Mouse (Mus musculus): ENCODE data around the gene Nkain2.

The Nkain2 gene

DNA sequence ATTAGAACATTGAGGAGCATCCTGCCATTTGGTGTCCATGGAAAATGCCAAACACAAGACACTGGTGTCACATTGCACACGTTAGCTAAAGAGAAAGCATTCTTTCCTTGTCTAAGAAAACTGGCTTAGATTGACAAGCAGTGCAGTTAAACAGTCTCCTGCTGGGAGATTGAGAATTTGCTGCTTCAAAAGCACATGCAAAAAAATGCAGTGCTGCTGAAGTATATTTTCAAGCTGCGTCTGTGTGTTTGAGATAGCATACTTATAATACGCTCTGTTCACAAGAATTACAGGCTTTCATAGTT, 313.0 kb downstream of the Nkain2 start:
- no peak for DNase-seq (ENCODE audit: low read depth, low spot score)

DNA sequence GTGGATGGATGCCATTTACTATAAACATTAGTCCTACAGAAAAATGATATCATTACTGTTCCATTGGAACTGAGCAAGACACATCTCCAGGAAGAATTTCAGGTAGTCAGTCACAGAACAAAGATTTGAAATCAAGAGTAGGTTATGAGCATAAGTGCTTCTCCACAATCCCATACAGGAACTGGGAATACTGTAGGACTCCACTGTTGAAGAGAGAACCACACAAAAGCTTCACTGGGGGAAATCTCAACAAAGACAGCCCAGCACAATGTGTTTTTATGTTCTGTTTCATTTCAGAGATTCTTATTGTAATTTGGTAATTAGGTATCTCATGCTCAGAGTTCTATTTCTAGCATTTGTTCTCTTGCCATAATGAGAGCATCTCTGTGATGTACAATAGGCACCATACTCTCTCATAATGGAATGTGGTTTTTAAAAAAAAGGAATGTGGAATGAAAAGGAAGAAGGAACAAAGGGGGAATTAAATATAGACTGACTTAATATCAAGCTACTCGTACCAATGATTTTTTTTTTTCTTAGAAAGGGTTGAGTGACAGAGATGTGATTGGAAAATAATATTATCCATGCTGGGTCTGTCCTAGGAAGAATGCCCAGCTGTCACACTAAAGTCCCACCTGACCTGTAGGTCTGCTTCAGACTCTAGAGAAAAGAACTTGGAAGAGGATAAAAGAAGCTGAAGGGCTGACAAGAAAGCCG, 313.5 kb downstream of the Nkain2 start:
- DNase-seq (ENCODE audit: low read depth, low spot score): no peak

DNA sequence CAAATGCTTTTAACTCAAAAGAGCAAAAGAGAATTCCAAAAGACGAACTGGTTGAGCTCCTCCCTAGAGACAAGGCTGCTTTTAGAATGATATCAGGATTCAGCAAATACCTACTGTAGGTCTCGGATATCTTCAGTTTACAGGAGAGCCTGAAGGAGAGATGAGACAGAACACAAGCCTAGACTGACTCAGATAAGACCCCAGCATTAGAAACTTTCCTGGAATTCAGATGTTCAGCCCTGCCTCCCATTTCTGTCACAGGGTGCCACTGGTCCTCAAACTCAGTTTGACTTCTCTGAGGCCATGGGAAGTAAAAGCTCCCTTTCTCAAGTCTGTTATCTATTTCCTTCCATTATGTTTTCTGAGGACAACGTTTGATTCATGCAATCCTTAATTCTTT, 332.6 kb downstream of the Nkain2 start:
- peak; percentile 5 for DNase-seq (ENCODE audit: low read depth, low spot score)

DNA sequence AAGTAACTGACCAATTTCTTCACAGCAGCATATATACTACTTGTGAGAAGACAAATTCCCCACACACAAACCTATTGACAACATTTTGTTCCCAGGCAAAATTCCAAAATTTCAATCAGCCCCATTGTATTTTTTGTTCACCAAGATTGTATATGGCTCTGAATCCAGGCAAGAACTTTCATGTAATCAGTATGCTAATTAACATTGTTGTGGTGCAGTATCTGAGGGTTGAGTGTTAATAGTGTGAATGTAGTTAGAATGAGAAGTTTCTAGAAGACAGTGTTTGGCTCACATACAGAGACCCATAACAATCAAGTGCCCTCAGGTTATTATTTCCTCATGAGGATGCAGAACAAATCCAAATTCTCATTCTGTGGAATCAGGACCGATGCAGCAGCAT, 354.2 kb downstream of the Nkain2 start:
- no peak for DNase-seq (ENCODE audit: low read depth, low spot score)

DNA sequence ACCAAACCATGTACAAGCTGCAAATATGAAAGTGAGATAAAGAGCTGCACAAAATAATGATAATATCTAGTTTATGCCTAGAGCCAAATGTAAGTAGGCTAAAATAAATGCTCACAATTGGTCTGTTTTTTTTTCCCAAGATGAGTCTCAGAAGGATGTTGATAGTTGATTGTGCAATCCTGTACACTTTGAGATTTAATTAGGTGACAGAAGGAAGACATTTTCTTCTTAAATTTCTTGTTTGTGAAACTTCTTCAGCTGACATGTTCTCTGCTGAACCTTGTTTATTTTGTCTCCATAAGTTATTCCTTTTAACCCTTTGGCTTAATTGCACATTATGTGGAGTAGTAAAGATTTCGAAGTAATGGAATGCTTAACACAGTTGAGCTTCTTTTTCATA, 379.4 kb downstream of the Nkain2 start:
- no peak for DNase-seq (ENCODE audit: low read depth, low spot score)

DNA sequence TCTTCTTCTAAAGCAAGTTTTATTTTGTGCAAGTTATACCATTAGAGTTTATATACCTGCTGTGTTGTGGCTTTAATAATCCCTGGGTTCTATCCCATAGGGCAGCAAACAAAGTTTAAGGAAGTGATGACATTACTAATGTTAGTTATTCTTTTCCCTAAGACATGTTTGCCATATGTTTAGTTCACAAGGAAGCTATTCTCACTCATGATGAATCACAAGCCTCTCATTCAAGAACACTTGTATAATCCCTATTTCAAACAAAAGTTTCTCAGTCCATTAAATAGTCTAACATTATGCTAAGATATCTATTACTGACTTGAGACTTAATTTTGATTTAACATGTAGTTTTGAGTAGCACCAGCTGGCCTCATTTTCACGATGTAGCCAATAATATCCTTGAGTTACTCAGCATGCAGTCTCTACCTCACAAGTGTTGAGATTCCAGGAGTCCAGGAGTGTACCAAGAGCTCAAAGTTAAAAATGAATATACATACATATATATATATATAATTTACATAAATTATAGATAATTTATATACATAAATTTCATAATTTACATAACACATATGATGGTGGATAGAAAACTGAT, 395.6 kb downstream of the Nkain2 start:
- DNase-seq (ENCODE audit: low read depth, low spot score): no peak

DNA sequence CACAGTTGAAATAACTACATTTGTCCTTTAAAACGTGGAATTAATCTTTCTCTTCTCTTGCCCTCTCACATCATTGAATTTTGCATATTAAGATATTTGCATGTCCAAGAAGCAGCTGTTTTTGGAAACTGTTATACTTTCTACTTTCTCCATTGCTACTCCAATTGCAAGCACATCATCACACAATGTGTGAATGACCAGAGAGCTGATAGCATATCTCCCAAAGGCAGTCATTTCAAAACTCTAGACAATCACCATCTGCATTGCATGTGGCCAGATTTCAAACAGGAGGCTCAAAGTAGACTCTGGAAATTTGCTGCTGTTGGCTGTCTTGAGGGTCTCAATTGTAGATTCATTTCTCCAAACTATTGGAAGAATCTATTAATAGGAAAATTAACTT, 396.7 kb downstream of the Nkain2 start:
- no peak for DNase-seq (ENCODE audit: low read depth, low spot score)

DNA sequence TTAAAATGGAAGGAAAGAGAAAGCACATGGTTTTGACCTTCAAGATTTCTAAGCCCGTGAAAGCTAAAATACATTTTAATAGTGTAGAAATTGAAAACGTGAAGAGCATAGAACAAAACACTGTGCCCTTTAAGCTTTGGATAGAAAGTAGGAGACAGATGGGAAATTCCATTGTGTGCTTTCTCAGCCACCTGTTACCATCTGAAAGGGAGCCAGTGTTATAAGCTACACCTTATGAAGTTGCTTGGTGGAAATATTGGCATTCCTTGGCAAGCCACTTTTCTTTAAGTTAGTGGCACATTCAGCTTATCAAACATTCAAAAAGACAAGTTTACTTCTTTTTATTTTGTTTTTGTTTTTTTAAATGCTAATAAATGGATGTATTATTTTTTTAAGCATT, 427.5 kb downstream of the Nkain2 start:
- DNase-seq (ENCODE audit: low read depth, low spot score): no peak

DNA sequence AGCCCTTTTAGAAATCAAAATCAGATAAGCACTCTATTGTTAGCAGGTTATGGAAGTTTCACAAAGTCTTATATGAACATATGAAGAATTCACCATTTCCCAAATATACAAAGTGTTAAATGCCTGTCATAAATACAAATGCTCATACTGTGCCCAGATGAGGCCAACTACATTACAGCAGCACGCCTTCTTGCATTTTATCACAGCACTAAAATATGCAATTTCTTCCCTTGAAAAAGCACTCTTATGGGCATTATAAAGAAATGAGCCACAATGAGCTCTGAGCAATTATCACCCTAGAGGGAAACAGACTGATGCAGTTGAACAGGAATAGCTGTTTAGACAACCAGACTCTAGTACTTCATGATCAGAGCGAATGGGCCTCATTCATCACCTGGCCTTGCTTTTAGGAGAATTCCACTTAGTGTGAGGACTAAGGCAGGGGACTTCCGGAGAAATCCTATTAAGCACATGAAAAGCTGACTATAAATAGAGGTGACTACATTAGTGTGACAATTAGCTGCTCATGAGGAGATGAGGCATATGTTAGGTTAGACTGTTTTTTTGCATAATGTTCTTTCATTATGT, 450.2 kb downstream of the Nkain2 start:
- DNase-seq (ENCODE audit: low read depth, low spot score): no peak

DNA sequence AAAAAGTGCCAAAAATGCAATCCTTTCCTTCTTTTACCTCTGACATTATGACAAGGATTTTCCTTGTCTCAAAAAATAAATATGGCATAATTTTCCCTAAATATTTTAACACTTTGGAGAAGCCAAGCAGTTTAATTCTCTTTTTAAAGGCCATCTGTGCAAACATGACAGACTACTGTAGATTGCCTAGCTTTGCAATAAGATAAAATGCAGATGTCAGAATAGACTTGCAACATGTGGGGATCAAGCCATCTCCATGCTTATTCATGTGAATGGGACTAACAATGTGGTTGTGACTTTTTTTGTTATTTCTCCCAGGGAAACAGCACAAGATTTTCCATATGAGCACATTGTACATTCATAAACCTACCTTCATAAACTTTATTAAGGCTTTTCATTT, 476.0 kb downstream of the Nkain2 start:
- DNase-seq (ENCODE audit: low read depth, low spot score): no peak

DNA sequence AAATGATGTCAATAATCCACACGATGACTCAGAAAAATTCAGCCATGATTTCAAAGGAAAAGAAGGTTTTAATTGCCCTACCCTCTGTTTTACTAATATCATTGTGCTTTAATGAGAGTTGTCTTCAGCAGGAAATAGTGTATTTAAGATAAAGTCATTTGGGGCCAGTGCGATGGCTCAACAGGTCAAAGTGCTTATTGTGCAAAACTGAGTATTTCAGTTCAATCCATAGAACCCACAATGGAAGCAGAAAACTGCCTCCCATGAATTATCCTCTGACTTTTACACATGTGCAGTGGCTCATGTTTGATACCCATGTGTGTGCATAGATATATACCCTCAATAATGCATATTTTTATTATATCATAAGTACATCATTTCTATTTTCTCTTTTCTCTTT, 478.9 kb downstream of the Nkain2 start:
- no peak for DNase-seq (ENCODE audit: low read depth, low spot score)

DNA sequence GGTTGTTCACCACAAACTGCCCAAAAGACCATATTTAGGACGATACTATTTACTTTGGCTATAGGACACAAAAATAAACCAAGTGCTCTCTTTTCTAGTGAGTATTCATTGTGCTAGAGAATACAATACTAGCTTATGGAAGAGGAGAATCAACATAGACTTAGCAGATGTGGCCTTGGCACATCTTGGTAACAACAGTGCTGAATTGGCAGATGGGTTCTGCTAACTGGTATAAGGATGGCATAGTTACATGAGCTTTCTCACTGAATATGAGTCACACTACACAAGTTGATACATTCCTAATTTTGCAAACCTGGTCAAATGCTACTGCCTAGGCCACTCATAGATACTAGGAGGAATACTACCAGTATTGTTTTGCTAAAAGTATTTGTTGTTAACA, 489.3 kb downstream of the Nkain2 start:
- DNase-seq (ENCODE audit: low read depth, low spot score): no peak

DNA sequence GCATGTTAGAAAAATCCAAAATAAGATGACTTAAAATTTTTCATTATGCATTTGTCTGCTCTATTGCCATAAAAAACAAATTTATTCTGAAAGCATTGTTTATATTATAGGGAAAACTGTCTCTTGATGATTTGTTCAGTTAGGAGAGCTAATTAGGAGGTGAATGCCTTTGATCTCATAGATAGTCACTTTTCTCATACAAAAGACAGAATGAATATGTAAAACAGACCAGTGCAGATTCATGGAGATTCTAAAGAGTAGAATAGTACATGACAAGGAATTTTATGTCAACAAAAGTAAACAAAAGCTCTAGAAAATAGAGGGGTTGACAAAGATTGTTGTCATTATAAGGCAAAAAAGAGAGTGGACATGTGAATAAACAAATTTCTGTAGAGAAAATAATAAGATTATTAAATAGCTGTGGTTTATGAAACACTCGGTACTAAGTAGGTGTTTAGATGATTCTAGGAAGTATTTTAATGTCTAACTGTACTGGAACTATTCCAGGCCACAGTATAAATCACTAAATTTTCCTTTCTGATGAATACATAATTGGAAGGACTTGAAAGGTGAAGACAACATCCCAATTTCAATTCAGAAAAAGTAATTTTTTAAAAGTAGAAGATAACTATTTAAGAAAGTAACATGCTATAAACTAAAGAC, 496.3 kb downstream of the Nkain2 start:
- no peak for DNase-seq (ENCODE audit: low read depth, low spot score)

DNA sequence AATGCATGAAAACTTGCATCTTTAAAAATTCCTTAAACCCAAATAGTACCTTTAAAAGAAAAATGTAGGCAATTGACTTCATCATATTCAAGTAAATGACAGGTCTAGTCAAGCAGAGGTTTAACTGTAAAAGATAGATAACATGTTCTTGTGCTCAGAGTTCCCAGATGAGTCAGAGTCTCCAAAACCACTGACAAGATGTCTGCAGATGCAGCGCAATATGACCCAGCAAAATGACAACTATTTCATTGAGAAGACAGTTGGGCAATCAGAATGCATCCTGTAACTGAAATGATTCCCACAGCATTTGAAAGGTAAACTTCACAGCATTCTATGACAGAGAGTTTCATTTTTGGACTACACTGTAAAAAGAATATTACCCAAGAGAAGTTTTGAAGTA, 496.9 kb downstream of the Nkain2 start:
- DNase-seq (ENCODE audit: low read depth, low spot score): no peak

DNA sequence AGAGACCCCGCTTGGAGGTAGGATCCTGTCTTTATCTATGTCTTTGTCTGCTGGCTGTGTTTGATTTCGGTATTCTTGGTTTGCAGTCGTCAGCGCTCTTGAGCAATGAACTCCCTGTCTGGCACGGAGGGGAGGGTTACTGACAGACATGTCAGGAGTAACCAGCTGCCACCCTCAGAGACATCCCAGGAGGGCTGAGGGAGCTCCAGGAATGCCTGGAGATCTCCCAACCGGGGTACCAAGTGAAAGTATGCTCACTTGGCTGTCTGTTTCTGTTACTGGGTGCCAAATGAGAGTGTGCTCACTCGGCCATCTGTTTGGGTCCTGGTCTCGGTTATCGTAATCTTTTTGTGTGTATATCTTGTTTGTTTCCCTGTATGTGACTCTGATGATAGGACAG, 577.5 kb downstream of the Nkain2 start:
- no peak for DNase-seq (ENCODE audit: low read depth, low spot score)

DNA sequence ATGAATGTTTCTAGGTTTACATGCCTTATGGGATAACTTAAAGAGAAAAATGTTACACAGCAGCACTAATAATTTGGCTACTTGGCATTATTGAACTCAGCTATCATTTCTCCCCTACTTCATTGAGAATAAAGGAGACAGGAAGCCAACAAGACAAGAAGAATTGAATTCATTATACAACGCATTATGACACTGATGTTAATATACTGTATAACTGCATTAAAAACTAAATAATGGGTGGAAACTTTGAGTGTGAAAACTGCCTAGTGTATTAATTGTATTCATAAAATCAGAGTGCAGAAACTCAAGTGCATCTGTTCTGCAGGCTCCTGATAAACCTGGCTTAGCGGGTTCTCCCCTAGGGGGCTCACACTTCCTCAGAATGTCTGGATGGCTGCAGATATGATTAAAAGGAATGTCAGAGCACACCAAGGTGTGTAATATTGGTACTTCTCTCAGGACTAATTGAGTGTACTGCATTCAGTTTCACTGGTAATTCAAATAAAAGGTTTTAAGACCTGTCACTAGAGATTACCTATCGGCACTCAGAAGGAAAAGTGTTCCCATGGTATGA, 589.2 kb downstream of the Nkain2 start:
- no peak for DNase-seq (ENCODE audit: low read depth, low spot score)

DNA sequence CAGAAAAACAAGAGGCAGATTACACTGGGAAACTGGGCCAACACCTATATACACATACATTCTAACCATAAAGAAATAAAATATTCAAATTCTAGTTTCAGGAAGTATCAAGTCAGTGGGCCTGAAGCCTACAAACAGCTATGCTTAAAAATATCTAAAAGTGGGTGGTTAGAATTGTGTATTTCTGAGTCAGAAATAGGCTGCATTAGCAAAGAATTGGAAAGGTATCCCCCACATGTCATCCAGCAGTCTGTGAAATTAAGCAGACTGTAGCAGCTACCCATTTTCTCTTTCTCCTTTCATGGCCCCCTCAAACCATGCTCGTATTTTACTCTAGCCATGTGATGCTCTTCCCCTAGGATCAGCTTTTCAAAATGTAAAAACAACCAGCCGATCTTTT, 599.8 kb downstream of the Nkain2 start:
- no peak for DNase-seq (ENCODE audit: low read depth, low spot score)

DNA sequence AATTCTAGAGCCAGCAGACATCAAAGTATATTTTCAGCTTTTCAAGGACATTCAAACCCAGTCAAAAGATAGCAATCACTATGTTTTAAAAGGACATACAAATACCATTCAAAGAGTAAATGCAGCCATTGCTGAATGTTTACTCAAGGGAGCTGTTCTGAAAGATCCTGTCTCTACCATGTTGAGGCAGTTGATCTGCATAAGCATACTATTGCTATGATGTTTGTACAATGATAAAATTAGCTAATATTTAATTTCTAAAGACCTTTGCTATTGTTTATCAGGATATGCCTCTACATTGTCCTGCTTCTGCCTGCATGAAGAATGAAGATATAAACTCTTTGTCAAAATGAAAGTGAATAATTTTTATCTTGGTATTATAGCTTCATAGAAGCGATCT, 606.6 kb downstream of the Nkain2 start:
- DNase-seq (ENCODE audit: low read depth, low spot score): no peak

DNA sequence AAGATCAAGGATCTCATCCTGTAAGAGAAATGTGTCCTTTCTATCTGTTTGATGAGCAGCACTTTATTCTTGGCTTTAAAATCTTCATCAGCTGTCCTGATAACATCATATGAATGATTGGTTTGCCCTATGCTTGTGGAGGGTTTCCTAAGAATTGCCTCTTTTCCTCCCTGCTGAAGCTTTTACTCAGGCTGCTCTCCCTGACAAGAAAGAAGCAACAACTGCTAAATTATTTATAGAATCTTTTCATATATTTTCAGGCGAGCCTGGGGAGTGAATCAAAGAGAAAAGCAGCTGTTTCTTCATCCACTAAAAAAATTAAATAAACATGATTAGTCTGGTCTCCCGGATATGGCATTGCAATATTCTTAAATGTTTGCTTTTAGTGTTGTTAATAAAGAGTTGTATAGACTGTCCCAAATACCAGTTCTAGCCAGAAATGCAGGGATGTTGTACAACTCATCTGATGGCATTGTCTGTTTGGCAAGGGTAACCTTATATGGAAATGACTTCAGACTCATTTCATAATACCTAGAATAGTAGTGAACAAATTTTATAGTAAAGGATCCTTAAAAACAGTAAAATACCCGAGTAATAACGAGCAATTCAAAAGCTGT, 646.9 kb downstream of the Nkain2 start:
- no peak for DNase-seq (ENCODE audit: low read depth, low spot score)

DNA sequence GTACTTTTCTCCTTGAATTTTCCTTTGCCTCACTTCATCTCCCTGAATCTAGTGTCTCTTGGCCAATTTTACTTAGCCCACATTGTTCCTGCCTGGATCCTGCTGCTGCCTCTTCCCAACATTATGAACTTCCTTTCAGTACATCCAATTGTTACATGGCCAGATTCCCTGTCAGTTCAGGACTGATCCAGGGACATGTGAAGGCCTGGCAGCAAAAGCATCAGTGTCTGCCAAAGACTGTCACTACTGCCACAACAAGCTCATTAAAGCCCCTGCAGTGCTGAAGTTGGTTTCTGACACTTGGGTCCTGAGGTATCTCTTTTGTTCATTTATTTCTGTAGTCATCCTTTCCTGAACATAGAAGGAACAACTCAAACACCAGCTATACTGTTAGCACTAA, 649.1 kb downstream of the Nkain2 start:
- no peak for DNase-seq (ENCODE audit: low read depth, low spot score)

DNA sequence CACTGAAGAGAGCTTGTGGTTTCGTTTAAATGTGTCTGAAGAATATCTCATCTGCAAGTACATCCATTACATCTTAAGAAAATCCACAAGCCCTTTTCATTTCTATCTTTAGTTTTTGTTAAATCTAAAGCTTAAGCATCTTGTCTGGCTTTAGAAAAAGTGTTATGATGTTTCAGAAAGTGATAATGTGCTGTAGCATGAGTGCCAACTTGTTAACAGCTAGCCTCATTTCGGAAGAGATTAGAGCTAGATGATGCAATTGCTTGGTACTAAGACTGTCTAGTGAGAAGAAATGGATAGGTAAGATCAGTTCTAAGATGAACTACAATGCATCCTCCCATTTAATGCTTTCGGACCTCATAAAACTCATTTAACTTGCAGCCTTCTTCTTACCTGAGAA, 707.3 kb downstream of the Nkain2 start:
- DNase-seq (ENCODE audit: low read depth, low spot score): no peak

DNA sequence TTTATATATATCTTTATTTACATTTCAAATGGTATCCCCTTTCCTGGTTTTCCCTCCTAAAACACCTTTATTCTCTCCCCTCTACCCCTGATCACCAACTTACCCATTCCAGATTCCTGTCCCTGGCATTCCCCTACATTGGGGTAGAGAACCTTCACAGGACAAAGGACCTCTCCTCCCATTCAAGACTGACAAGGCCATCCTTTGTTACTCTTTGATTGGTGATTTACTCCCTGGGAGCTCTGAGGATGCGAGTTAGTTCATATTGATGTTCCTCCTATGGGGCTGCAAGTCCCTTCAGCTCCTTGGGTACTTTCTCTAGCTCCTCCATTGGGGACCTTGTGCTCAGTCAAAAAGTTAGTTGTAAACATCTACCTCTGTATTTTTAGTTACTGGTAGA, 798.9 kb downstream of the Nkain2 start:
- no peak for DNase-seq (ENCODE audit: low read depth, low spot score)
